Mouse (Mus musculus) heart, embryonic 10.5 days (tissue): ENCODE results near the gene Hlcs. TPM values are rescaled to one million over a fixed set of nuclear protein-coding genes. Genes with fewer than 3 reads are reported as not detected.

Experiments used
- DNase-seq: peaks from one replicate; pipeline ENCODE4 v3.0.0-alpha.2; 2017; ENCODE audit warnings: low spot score
- H3K27ac ChIP-seq: fragments of 300-500 bp; sonication (generic); 2 replicates; pipeline ENCODE4 v1.5.1; 2016; ENCODE audit warnings: mild to moderate bottlenecking
- H3K27me3 ChIP-seq: fragments of 300-500 bp; sonication (generic); 2 replicates; pipeline ENCODE4 v1.6.1; 2016; ENCODE audit warnings: mild to moderate bottlenecking; ENCODE audit not compliant: poor library complexity, insufficient read depth, severe bottlenecking
- H3K36me3 ChIP-seq: fragments of 300-500 bp; sonication (generic); 2 replicates; pipeline ENCODE4 v1.6.1; 2016; ENCODE audit warnings: mild to moderate bottlenecking, moderate library complexity
- H3K4me1 ChIP-seq: fragments of 300-500 bp; sonication (generic); 2 replicates; pipeline ENCODE4 v1.6.1; 2016; ENCODE audit warnings: mild to moderate bottlenecking
- H3K4me3 ChIP-seq: fragments of 300-500 bp; sonication (generic); 2 replicates; pipeline ENCODE4 v1.5.1; 2016; ENCODE audit warnings: mild to moderate bottlenecking, moderate library complexity
- H3K9me3 ChIP-seq: fragments of 300-500 bp; sonication (generic); 2 replicates; pipeline ENCODE4 v1.6.1; 2016; ENCODE audit warnings: mild to moderate bottlenecking, moderate library complexity
- WGBS: fragments of 180-500 bp; shearing (Covaris S2); methylation state at CpG from one replicate; pipeline ENCODE4 v1.1.7; 2016; 5-methylcytosine and 5-hydroxymethylcytosine counted together
- microRNA-seq: library from miRNA; unstranded; fragments of <30 nt; microRNA quantifications from one replicate; pipeline ENCODE4, GENCODE M21; 2017
- polyA plus RNA-seq: library from polyadenylated mRNA; unstranded; fragments of >200 nt; fragmentation: Nextera tagmentation; extraction: Ambion mirVana; gene quantifications from 2 replicates; pipeline ENCODE4 v1.2.1, GENCODE M21; 2016

Gene Hlcs
- polyA plus RNA-seq, 1 experiment from 2014 or later = 11.0 TPM

DNA sequence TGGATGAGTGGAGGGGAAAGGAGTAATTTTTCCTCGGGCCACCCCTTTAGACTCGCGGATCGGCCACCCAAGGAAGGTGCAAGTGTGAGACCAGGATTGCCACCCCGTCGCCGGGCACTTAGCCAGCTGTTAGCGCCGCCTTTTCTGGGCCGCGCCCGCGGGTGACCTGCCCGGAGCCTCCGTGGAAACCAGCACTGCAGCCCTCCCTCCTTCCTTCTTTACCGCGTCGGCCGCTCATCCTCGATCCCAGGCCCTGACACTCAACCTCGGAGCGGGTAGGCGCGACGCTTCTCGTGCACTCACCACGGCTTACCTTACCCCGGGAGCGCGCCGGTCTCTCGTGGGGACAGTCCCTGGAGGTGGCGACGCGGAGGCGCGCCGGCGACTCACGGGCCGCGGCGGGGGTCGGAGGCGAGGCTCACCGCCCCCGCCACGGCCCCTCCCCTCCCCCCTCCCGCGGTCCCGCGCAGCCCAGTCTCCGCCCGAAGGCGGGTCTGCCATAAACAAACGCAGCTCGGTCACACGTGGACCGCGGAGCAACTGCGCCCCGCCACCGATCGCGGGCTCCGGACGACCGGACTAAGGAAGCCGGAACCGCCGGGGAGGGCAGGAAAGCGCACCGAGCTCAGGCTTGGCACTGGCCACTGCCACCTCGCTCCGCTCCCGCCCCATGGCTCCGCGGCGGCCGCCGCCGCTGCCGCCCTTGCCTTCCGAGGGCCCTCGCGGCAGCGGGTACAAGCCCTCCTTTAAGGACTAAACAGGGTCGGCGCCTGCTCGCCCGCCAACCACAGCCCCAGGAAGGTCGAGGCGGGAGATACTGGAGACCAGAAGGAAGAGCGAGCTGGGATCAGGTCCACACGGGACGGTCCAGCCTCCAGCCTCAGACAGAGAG lies 228.4 kb downstream of the Hlcs start, which contains the start of gene Sim2:
Gene Sim2, plus strand, starts transcription at position 221 of the 892 bp plus-strand sequence.
- Histone ChIP-seq H3K27ac (peak within 1 kb of the TSS; percentile 29; the same call in 1 of the 2 replicates), H3K4me3 (peak within 1 kb of the TSS; percentile 58), H3K9me3 (no peaks in the 10 kb centered on the region), H3K27me3 (peaks cover 100% of the 10 kb centered on the region), H3K36me3 (no peaks in the 10 kb centered on the region), H3K4me1 (peaks cover 30% of the 10 kb centered on the region)
- no peak for DNase-seq
- under 1% methylated on average over 95 of the region's 96 CpGs for WGBS

DNA sequence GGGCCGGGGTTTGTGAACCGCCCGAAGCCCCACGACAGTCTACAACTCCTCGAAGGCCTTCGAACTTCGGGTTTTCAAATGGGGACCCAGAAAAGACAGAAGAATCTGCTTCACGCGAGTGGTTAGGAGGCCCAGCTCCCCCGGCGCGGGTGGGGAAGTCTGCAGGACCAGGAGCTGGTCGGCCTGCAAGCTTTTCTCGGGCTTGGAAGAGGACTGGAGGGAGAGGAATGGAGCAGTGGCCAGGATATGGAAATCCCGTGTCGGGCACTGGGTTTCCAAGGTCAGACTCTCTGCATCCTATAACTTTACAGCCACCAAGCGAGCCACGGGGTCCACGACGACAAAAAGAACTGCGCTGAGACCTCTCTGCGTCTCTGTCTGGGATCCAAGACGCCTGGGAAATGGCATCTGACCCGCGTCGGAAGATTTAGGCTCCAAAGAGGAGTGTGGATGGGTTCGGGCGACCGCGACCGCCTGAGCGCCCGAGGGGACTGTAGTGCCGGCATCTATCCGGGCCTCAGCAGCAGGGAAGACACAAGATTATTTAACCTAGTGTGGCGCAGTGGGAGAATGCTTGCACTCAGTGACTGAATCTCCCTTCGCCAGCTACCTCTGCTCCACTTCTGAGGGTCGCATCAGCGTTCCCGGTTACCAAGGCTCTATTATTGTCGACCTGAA lies 229.4 kb downstream of the Hlcs start:
- Histone ChIP-seq H3K27me3 (peaks cover 100% of the 10 kb centered on the region), H3K36me3 (no peaks in the 10 kb centered on the region), H3K4me1 (peaks cover 35% of the 10 kb centered on the region), H3K9me3 (no peaks in the 10 kb centered on the region), H3K27ac (no peak overlapping the region), H3K4me3 (peak overlapping the region; percentile 58)
- under 1% methylated on average over 41 of the region's 41 CpGs for WGBS
- DNase-seq = no peak

DNA sequence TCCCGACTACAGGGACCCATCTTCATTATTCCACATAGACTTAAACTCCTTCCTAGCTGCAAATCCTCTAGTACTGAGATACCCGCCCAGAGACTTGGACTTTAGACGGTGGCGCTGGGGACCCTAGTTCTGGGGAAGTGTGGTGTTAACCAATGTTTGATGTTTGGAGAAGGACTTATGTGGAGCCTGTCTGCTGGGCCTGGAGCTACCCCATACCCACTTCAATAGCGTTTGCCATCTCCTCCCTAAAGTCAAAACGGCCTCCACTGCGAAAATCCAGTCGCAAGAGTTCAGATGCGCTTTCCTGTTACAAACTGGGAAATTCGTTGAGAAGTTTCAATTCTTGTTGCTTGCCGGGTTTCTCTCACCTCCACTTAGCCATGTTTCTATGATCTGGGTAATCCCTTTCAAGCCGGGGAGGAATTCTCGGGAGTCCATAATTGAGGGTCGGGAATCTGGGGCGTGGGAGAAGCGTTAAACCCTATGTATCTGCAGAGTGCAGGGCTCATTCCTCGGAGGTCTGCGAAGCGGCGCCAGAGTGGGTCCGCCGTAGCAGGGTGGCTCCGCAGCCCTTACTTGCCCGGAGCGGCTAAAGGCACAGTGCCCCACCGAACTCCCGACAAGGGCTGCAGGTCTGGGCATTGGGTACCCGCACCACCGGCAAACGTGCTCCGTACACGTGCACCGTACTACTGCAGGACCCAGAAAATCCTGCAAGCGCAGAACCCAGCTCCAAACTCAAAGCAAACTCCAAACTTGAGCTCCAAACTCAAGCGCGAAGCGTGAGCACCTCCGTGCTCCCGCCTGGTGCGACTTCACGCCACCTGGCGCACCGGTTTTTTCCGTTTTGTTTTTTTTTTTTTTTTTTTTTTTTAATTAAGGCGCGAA lies 230.2 kb downstream of the Hlcs start:
- under 1% methylated on average over 46 of the region's 46 CpGs for WGBS
- Histone ChIP-seq H3K4me1 (peaks cover 36% of the 10 kb centered on the region), H3K36me3 (no peaks in the 10 kb centered on the region), H3K27ac (no peak overlapping the region), H3K4me3 (peak overlapping the region; percentile 58; the same call in 1 of the 2 replicates), H3K9me3 (no peaks in the 10 kb centered on the region), H3K27me3 (peaks cover 100% of the 10 kb centered on the region)
- no peak for DNase-seq

DNA sequence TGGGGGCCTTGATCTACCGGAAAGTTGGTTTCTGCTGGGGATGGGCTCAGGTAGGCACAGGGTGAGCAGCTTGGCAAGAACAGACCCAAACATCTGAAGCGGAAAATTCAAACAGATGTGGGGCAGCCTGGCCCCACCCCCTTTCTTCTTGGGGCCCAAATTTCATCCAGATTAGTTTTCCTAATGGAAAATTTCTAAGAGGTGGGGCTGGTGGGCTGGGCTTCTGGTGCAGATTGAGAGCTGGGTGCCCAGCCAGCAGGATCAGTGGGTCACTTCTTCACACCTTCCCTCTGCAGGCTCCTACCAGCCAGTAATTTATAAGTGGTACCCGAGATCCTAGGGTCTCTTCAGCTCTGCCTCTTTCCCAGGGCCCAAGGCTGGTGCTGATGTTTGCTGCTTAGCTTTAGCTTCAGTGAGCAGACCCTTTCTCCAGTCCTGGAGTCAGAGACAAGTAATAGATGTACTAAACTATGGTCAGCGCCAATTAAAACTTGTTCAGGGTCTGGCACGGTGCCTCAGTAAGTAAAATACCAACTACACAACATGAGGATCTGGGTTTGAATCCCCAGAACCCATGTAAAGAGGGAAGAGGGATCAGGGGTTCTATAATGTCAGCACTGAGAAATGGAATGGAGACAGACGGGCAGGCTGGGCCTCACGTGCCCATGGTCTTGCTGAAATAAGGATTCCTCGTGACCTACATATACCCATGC lies 231.2 kb downstream of the Hlcs start:
- H3K4me1 ChIP-seq = peaks cover 33% of the 10 kb centered on the region
- no peak overlapping the region for H3K27ac ChIP-seq
- H3K36me3 ChIP-seq = no peaks in the 10 kb centered on the region
- peaks cover 100% of the 10 kb centered on the region for H3K27me3 ChIP-seq
- H3K9me3 ChIP-seq = no peaks in the 10 kb centered on the region
- WGBS = 6% methylated on average over 8 of the region's 8 CpGs
- H3K4me3 ChIP-seq = no peak overlapping the region
- DNase-seq = no peak

DNA sequence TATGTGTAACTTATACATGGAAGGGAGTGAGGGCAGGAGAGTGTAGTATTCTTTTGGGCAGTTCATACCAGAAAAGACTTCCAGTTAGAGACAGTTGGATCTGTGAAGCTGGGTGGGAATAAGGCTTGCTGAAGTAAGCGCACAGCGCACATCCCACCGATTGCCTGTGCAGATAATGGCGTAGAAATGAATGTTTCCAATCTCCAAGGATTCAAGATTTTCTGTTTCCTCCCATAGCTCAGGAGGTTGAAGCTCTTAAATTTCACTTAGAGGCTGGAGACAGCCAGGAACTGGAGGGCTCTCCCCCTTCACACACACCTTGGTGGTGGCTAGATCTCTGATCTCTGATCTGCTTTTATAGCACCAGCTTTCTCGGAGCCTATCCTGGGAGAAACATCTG lies 231.8 kb downstream of the Hlcs start:
- Histone ChIP-seq H3K27me3 (peaks cover 100% of the 10 kb centered on the region), H3K9me3 (no peaks in the 10 kb centered on the region), H3K27ac (no peak overlapping the region), H3K36me3 (no peaks in the 10 kb centered on the region), H3K4me1 (peaks cover 32% of the 10 kb centered on the region), H3K4me3 (no peak overlapping the region)
- WGBS = 13% methylated on average over 5 of the region's 5 CpGs
- no peak for DNase-seq

DNA sequence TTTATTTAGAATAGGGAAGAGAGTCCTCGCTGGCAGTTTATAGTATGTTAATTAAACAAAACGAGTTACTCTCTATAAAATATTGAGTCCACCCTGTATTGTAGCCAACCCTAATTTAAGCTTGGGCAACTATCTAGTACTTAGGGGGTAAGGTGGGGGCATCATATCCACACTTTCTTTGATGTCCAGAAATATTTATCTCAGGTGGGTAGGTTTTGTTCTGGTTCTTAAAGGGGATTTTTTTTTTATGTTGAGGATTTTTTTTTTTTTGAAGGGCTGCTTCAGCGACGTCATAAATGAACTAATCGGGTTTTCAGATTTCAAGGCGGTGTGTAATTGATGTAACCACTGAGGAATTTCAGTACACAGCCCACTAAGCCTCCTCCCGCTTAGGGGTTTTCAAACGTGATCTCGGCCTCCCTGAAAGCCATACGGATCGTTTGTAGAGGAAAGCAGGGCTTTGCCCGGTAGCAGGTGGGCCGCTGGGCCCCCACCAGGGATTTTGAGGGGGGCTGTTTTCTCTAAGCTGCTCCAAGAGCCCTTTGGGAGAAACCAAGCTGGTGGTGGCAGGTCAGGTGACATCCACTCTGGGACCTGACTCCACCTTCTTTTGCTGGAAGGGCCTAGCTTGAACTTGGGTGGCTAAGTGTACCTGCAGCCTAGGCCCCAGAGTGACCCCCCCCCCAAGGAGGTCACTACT lies 233.4 kb downstream of the Hlcs start:
- WGBS = 2% methylated on average over 13 of the region's 13 CpGs
- no peaks in the 10 kb centered on the region for H3K36me3 ChIP-seq

DNA sequence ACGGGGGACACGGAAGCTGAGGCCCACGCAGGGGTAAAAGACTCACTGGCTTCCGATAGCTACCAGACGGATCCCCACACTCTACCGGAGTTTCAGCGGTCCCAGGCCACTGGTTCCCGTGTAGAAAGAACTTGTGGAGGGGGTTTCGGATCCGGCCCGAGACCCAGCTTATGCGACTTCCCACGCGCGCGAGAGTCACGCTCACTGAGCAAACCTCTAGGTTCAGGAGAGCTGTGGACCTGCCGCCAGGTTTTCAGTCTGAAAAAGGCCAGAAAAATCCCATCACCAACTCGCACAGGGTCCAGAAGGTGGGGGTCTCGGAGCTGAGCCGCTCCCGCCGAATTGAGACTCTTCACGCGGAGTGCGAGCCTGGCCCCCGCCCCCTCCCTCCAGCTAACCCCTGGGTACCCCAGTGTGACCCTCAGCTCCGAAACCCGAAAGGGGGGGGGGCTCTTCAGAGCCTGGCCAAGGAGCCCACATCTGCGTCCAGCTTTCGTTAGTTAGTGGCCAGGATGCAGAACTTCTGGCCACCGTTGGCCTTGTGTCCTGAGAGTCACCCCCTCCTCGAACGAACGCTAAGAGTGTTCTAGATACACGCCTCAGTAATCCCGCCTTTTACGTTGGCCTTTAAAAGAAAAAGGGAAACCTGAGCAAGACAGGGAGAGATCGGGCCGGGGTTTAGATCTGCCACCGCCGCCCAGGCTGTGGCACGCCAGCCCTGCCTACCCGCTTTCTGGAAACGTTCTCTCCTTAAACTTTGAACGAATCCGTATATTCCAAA lies 234.1 kb downstream of the Hlcs start:
- H3K4me1 ChIP-seq = peaks cover 14% of the 10 kb centered on the region
- H3K27ac ChIP-seq = no peak overlapping the region
- no peaks in the 10 kb centered on the region for H3K9me3 ChIP-seq
- under 1% methylated on average over 47 of the region's 47 CpGs for WGBS
- peak overlapping the region; percentile 12; the same call in 1 of the 2 replicates for H3K4me3 ChIP-seq
- H3K27me3 ChIP-seq = peaks cover 96% of the 10 kb centered on the region
- DNase-seq = no peak
- no peaks in the 10 kb centered on the region for H3K36me3 ChIP-seq

More for the DNA sequence above, 233.4 kb downstream of the Hlcs start:
- Histone ChIP-seq H3K27ac (no peak overlapping the region), H3K4me3 (no peak overlapping the region), H3K4me1 (peaks cover 22% of the 10 kb centered on the region), H3K27me3 (peaks cover 100% of the 10 kb centered on the region), H3K9me3 (no peaks in the 10 kb centered on the region)
- no peak for DNase-seq

Small RNA genes within 50 kb of the gene (microRNA-seq; reads per million reads assigned to microRNA genes)
- gene Gm23062 = not detected

Other genes with a start within 250 kb of the Hlcs start
- 0.05 and 0.18 TPM in 2 replicates for gene Sim2, start 228.6 kb downstream of the Hlcs start, polyA plus RNA-seq
- gene Ripply3, start 14.8 kb upstream of the Hlcs start, polyA plus RNA-seq = 4.3 and 8.1 TPM in 2 replicates
- 173 and 197 TPM in 2 replicates for gene Ttc3, start 57.0 kb upstream of the Hlcs start, polyA plus RNA-seq
- gene Pigp, start 58.3 kb upstream of the Hlcs start, polyA plus RNA-seq = 95.2 and 102 TPM in 2 replicates
- gene Vps26c, start 213.3 kb upstream of the Hlcs start, polyA plus RNA-seq = 60.0 and 61.4 TPM in 2 replicates